Mouse (Mus musculus) G1E (cell line): ENCODE results near the gene Tbc1d16.

ENCODE experiments used
- CTCF ChIP-seq: IDR thresholded peaks from 2 replicates; pipeline ENCODE4 v1.5.1; 2012; ENCODE audit warnings: low read depth, low read length, inconsistent platforms, mixed read lengths
- GATA1 ChIP-seq: IDR thresholded peaks from 2 replicates; pipeline ENCODE4 v1.6.1; 2012; ENCODE audit warnings: borderline replicate concordance, low read length, inconsistent platforms, mixed read lengths
- GATA2 ChIP-seq: IDR thresholded peaks from 2 replicates; pipeline ENCODE4 v1.6.1; 2012; ENCODE audit warnings: low read depth, low read length, inconsistent platforms, borderline replicate concordance
- POLR2AphosphoS5 ChIP-seq: IDR thresholded peaks from 2 replicates; pipeline ENCODE4 v1.6.1; 2012; ENCODE audit warnings: low read depth, low read length, inconsistent platforms; ENCODE audit not compliant: insufficient replicate concordance

GRCm38 (mm10) chr11:119221812-119222510 is 6.3 kb downstream of the Tbc1d16 start:
- TF ChIP-seq CTCF = no peak
- TF ChIP-seq GATA1 = no peak
- TF ChIP-seq POLR2AphosphoS5 = no peak
- no peak for TF ChIP-seq GATA2
